Mouse (Mus musculus) kidney, adult 11 months (tissue): ENCODE measurements at regions not wholly inside any gene's neighbourhood (a gene's known extent, or its start where the extent isn't known, plus 50 kb on each side); places are given as distances from the start of the nearest gene placed in this dataset.

Experiments used
- DNase-seq: peaks from one replicate; pipeline ENCODE4 v3.0.0; 2022

DNA sequence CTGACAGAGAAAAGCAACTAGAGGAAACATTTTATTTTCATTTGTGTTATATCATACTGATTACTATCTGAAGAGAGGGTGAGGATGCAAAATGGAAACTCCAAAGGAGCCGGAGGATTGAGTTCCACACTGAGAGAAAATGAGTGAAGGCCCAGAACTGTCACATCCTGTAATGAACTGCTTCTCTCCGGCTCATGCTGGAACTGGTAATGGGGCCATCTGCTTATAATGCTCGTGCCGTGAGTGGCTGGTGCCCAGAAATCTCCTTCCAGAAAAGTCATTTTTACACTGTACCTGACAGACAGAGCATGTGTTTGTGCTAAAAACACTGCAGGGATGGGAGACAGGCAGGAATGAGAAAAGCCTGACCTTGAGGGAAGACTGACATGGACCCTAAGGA is 483.5 kb upstream of the Pkdcc start:
- DNase-seq = no peak

DNA sequence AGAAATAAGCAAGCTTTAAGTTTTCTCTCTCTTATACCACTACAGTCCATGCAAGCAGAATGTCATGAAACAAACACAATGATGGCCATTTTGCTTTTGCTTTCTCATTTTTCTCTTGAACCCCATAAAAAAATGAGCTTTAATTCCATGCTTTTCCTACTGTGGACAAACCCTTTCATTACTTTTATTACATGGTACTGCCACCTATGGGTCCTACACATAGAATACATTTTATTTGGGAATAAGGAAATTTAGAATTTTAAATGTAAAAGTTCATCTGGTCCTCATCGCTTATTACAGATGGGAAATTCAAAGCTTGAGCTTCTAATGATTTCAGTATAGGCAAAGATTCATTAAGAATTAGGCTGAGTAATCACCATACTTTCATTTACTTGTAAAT is 472.6 kb upstream of the Pkdcc start:
- no peak for DNase-seq

GRCm38 (mm10) chr17:82757400-82757799 is 457.7 kb upstream of the Pkdcc start:
- no peak for DNase-seq

DNA sequence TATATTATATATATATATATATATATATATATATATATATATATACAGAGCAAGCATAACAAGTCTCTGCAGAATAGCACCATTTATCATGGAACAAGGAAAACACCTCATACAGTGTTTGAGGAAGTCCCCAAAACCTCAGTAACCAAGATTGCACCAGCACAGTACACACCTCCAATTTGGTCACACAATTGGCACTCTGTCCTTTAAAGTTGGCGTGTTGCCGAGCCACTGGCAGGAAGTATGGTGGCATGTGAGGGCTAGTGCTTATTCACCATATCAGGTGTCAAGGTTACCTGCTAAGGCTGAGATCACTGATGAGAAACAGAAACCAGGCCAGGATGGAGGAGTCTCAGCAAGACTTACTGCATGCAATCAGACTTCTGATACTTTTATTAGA is 436.0 kb upstream of the Pkdcc start:
- DNase-seq = no peak

- DNase-seq = no peak
Observed at GRCm38 (mm10) chr17:82822129-82822528, 393.0 kb upstream of the Pkdcc start.

GRCm38 (mm10) chr17:82824057-82824456 is 391.0 kb upstream of the Pkdcc start:
- no peak for DNase-seq

DNA sequence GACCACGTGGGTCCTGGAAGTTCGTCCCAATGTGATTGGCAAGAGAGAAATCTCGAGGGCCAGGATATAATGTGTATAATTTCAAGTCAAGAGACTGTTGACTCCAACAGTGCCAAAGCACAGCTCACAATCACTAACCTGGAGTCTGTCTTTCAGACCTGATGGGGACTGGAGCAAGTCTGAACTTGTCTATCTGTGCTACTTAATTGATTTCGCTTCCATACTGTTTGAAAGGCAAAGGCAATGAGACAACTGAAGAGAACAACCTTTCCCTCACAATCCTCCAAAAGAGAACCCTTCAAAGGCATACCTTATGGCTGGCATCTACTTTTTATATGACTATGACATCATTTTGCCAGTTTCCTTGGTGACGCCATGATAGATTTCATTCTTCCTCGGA is 390.5 kb upstream of the Pkdcc start:
- no peak for DNase-seq

DNA sequence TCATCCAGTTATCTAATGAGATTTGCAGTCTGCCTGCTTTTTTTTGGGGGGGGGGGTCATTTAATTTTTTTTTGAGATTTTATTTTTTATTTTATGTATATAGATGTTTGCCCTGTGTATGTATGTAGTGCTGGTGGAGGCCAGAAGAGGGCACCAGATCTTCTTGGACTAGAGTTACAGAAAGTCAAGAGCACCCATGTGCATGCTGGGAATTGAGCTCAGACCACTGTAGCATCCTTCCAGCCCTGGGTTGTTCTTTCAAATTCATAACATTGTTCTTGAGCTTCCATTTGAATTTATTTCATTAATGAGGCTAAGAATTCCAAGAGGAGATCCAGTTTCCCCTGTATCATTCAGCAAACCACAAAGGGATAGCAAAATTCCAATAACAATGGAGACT is 387.9 kb upstream of the Pkdcc start:
- DNase-seq = no peak

- no peak for DNase-seq
Observed at GRCm38 (mm10) chr17:82827841-82828240, 387.3 kb upstream of the Pkdcc start.

DNA sequence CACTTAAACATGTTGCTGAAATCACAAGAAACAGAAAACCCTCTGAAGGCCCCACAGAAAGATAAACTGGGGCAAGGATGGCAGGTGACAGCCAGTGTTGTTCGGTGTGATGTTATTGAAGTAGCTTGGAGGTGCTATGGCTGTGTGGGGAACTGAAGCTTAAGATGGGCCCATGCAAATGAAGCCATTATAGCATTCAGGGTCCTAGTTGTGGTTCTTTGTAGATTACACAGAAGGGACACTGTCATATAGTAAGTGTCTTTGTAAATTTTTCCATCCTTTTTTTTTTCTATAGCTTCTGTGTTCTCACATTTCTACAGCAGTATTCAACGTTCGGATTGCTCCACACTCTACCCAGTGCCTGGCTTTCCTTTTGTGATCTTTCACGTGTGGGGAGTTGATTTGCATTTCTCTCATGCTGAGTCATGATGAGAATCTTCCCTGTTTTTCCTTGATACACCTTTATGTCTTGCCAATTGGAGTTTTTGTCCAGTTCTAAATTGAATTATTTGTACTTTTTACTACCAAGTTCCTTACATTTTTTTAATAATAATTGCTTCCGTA is 386.6 kb upstream of the Pkdcc start:
- no peak for DNase-seq

- DNase-seq = no peak
Observed at GRCm38 (mm10) chr17:82829415-82829814, 385.7 kb upstream of the Pkdcc start.

DNA sequence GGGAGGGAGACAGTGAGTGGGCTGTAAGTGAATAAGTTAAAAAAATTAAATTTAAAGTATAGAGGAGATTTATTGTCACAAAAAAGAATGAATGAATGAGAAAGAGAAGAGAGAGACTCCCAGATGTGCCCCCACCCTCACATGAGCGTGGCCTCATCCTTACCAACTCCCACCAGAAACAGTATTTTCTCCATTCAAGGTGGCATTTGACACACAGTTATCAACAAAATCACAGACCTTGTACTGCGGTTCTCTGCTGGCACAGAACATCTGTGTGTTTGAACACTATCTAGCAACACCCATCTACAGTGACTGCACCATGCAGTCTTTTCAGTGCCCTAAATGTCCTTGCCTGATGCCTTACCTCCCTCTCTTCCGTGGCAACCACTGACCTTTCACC is 380.9 kb upstream of the Pkdcc start:
- DNase-seq = no peak

- DNase-seq = no peak
Observed at GRCm38 (mm10) chr17:82836115-82836514, 379.0 kb upstream of the Pkdcc start.

- DNase-seq = no peak
Observed at GRCm38 (mm10) chr17:82846776-82847494, 368.2 kb upstream of the Pkdcc start.

DNA sequence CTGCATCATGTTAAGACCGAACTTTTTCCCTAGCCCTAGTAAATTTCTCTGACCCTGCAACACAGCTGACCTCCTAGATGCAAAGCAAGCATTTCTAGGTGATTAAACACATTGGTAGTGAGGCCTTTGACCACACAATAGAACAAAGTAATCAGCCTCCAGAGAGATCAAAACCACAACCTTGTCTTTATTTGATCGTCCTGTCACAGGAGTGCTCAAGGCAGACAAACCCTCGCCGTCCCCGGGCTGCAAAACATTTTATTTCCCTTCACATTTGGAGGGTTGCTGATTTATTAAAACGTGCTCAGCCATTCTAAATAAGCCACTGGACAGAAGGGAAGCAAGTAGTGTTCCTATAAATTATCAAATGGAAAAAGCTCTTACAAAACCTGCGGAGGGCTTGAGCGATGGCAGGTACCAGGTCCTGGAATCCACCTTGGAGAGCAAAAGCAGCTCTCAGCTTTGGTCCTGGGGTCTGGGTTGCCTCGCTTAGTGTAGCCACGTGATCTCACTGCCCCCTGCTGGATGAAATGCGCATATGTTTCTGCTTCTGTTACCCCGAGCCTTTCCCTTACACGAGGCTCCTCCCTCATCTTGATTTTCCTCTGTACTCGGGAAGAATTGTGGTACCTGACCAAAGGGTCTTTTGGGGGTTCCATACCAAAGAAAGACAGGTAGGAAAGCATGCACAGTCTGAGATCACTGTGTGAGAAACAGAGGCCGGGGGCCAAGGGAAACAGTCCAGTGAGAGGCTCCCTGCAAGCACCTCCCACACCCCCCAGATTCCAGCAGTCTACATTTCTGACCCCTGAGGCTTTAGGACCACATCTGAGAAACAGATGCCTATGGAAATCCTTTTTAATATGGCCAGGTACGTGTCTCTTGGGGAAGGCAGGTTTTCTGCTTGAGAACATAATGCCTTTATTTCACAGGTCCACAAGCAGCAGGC is 357.6 kb upstream of the Pkdcc start:
- peak; percentile 58 for DNase-seq

- DNase-seq = no peak
Observed at GRCm38 (mm10) chr17:82860391-82860790, 354.7 kb upstream of the Pkdcc start.

GRCm38 (mm10) chr17:82860966-82861365 is 354.1 kb upstream of the Pkdcc start:
- no peak for DNase-seq

GRCm38 (mm10) chr17:82877131-82877530 is 338.0 kb upstream of the Pkdcc start:
- DNase-seq = no peak

DNA sequence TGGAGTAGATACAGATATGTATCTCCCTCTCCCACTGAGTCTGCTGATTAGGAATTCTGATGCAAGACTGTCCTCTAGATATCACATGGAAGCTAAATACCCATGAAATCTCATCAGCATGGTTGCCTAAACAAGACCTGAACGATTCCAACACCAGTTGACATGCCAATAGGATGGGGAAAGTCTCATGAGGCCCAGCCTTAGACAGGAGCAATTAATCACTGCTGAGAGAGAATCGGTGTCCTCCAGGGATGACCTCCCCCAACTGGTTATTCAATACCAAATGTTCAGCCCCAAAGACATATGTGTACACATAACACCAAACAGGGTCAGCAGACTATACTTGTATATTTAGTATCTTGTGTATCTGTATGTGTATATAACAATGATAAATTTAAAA is 314.5 kb upstream of the Pkdcc start:
- no peak for DNase-seq

GRCm38 (mm10) chr17:82901098-82901891 is 313.8 kb upstream of the Pkdcc start:
- DNase-seq = no peak

DNA sequence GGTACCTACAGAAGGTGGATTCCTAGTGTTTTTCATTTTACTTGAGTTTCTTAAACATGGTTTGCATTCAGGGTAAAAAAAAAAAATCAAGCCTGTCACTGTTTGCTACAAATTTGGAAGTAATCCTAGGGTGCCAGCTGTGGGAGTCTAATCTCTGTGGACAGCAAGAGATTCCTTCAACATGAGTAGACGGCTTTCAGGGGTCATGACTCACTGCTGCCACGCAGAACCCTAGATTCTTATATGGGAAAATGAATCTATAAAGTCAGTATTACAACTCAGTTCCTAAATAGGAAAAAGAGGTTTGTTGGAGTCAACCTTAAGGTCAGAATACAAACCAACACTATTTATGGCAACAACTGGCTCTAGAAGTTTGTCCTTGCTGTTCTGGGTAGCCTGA is 310.1 kb upstream of the Pkdcc start:
- DNase-seq = no peak

DNA sequence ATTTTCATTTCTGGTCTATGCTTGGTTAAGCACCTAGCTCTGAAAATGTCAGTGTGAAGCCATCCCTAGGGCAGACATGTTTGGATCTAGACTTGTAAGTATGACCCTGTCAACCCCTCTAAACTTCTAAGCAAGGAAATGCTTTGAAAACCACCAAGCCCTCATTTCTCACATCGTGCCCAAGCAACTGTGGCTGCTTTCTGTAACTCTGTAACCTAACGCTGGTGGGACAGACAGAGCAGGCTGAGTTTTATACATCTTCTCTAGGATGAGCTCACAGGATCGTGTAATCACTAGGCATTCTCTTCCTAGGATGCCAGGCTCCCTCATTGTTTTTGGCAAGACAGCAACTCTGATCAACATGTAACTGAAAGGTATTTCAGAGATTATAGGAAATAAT is 309.6 kb upstream of the Pkdcc start:
- DNase-seq = no peak

GRCm38 (mm10) chr17:82909189-82909588 is 305.9 kb upstream of the Pkdcc start:
- no peak for DNase-seq
